Mouse (Mus musculus) forebrain, embryonic 10.5 days (tissue): ENCODE data around the gene Nf1. TPM values are rescaled to one million over a fixed set of nuclear protein-coding genes. Genes with fewer than 3 reads are reported as not detected.
A peak's percentile ranks its signal among the peaks of the same experiment; 100 is the strongest.
"Not testable (repeated sequence)": the region's sequence is repeated elsewhere in the genome, so short reads cannot be mapped to it uniquely, and the experiment has no call there.

Experiments used
- DNase-seq: peaks from one replicate; pipeline ENCODE4 v3.0.0-alpha.2; 2017; ENCODE audit warnings: low spot score; ENCODE audit errors: extremely low spot score
- H3K27ac ChIP-seq: fragments of 300-500 bp; sonication (generic); 2 replicates; pipeline ENCODE4 v1.5.1; 2016; ENCODE audit warnings: mild to moderate bottlenecking
- H3K27me3 ChIP-seq: fragments of 300-500 bp; sonication (generic); 2 replicates; pipeline ENCODE4 v1.6.1; 2016; ENCODE audit warnings: mild to moderate bottlenecking; ENCODE audit not compliant: poor library complexity, severe bottlenecking
- H3K36me3 ChIP-seq: fragments of 300-500 bp; sonication (generic); replicated peaks from 2 replicates; pipeline ENCODE4 v1.6.1; 2016; ENCODE audit warnings: mild to moderate bottlenecking, moderate library complexity
- H3K4me1 ChIP-seq: fragments of 300-500 bp; sonication (generic); 2 replicates; pipeline ENCODE4 v1.6.1; 2016
- H3K4me3 ChIP-seq: fragments of 300-500 bp; sonication (generic); 2 replicates; pipeline ENCODE4 v1.5.1; 2016; ENCODE audit warnings: mild to moderate bottlenecking, moderate library complexity
- H3K9me3 ChIP-seq: fragments of 300-500 bp; sonication (generic); 2 replicates; pipeline ENCODE4 v1.6.1; 2016; ENCODE audit warnings: mild to moderate bottlenecking, moderate library complexity
- WGBS: fragments of 180-500 bp; shearing (Covaris S2); methylation state at CpG from one replicate; pipeline ENCODE4 v1.1.7; 2016; 5-methylcytosine and 5-hydroxymethylcytosine counted together
- polyA plus RNA-seq: library from polyadenylated mRNA; unstranded; fragments of >200 nt; fragmentation: Nextera tagmentation; extraction: Ambion mirVana; gene quantifications from 2 replicates; pipeline ENCODE4 v1.2.1, GENCODE M21; 2016

Nf1 gene
- 6.0 and 7.4 TPM in 2 replicates for polyA plus RNA-seq

- WGBS: under 1% methylated on average over 48 of the region's 49 CpGs
- H3K4me3 ChIP-seq: peak within 1 kb of the TSS; percentile 93
- peaks cover 13% of the 10 kb centered on the region for H3K27me3 ChIP-seq
- H3K36me3 ChIP-seq: peaks cover 32% of the 10 kb centered on the region
- H3K9me3 ChIP-seq: peaks cover 4% of the 10 kb centered on the region; the same call in 1 of the 2 replicates
- DNase-seq: peak; percentile 97
- peak within 1 kb of the TSS; percentile 100 for H3K27ac ChIP-seq
- H3K4me1 ChIP-seq: peaks cover 28% of the 10 kb centered on the region
These were observed at the start of gene Nf1 for GRCm38 (mm10) chr11:79339234-79339807. Gene Nf1, plus strand, starts transcription at chr11:79339693.

- DNase-seq: no peak
- H3K36me3 ChIP-seq: no peaks in the 10 kb centered on the region
- H3K27ac ChIP-seq: no peak overlapping the region
- no peaks in the 10 kb centered on the region for H3K27me3 ChIP-seq
- no peaks in the 10 kb centered on the region for H3K9me3 ChIP-seq
- 54% methylated on average over 2 of the region's 2 CpGs for WGBS
- no peak overlapping the region for H3K4me3 ChIP-seq
- peaks cover 5% of the 10 kb centered on the region for H3K4me1 ChIP-seq
These were observed 49.0 kb upstream of the Nf1 start for GRCm38 (mm10) chr11:79290473-79290872.

GRCm38 (mm10) chr11:79291651-79292050, 47.8 kb upstream of the Nf1 start:
- Histone ChIP-seq H3K36me3 (no peaks in the 10 kb centered on the region), H3K27ac (no peak overlapping the region), H3K9me3 (no peaks in the 10 kb centered on the region), H3K27me3 (no peaks in the 10 kb centered on the region), H3K4me3 (no peak overlapping the region), H3K4me1 (peaks cover 5% of the 10 kb centered on the region; the same call in 1 of the 2 replicates)
- WGBS: 77% methylated on average over 5 of the region's 5 CpGs
- DNase-seq: no peak

GRCm38 (mm10) chr11:79292130-79292529, 47.4 kb upstream of the Nf1 start:
- H3K27ac ChIP-seq: no peak overlapping the region
- no peaks in the 10 kb centered on the region for H3K27me3 ChIP-seq
- peaks cover 3% of the 10 kb centered on the region; the same call in 1 of the 2 replicates for H3K4me1 ChIP-seq
- no peaks in the 10 kb centered on the region for H3K36me3 ChIP-seq
- H3K4me3 ChIP-seq: no peak overlapping the region
- no peaks in the 10 kb centered on the region for H3K9me3 ChIP-seq
- no peak for DNase-seq
- WGBS: 76% methylated on average over 3 of the region's 3 CpGs

- 88% methylated on average over 3 of the region's 3 CpGs for WGBS
- H3K4me1 ChIP-seq: no peaks in the 10 kb centered on the region
- DNase-seq: no peak
- no peaks in the 10 kb centered on the region for H3K27me3 ChIP-seq
- H3K4me3 ChIP-seq: no peak overlapping the region
- H3K27ac ChIP-seq: no peak overlapping the region
- no peaks in the 10 kb centered on the region for H3K36me3 ChIP-seq
- no peaks in the 10 kb centered on the region for H3K9me3 ChIP-seq
These were observed 46.5 kb upstream of the Nf1 start for GRCm38 (mm10) chr11:79293025-79293424.

- 76% methylated on average over 1 of the region's 1 CpGs for WGBS
- no peak for DNase-seq
- no peaks in the 10 kb centered on the region for H3K36me3 ChIP-seq
- H3K27me3 ChIP-seq: no peaks in the 10 kb centered on the region
- no peaks in the 10 kb centered on the region for H3K9me3 ChIP-seq
- H3K4me3 ChIP-seq: no peak overlapping the region
- H3K27ac ChIP-seq: no peak overlapping the region
- no peaks in the 10 kb centered on the region for H3K4me1 ChIP-seq
These were observed 45.5 kb upstream of the Nf1 start for GRCm38 (mm10) chr11:79293971-79294370.

- 44% methylated on average over 1 of the region's 1 CpGs for WGBS
- Histone ChIP-seq H3K27ac (no peak overlapping the region), H3K36me3 (no peaks in the 10 kb centered on the region), H3K27me3 (no peaks in the 10 kb centered on the region), H3K4me1 (no peaks in the 10 kb centered on the region), H3K9me3 (no peaks in the 10 kb centered on the region), H3K4me3 (no peak overlapping the region)
- peak; percentile 33 for DNase-seq
These were observed 43.3 kb upstream of the Nf1 start for GRCm38 (mm10) chr11:79296167-79296566.

- no peaks in the 10 kb centered on the region for H3K36me3 ChIP-seq
- H3K9me3 ChIP-seq: no peaks in the 10 kb centered on the region
- 94% methylated on average over 5 of the region's 5 CpGs for WGBS
- no peak for DNase-seq
- no peak within 1 kb of the TSS for H3K27ac ChIP-seq
- no peaks in the 10 kb centered on the region for H3K27me3 ChIP-seq
- no peak within 1 kb of the TSS for H3K4me3 ChIP-seq
- H3K4me1 ChIP-seq: no peaks in the 10 kb centered on the region
These were observed 42.5 kb upstream of the Nf1 start, which contains the start of gene Gm9964 for GRCm38 (mm10) chr11:79296856-79297491. Gene Gm9964, minus strand, starts transcription at chr11:79296906.

GRCm38 (mm10) chr11:79299719-79300431, 39.6 kb upstream of the Nf1 start:
- 85% methylated on average over 9 of the region's 9 CpGs for WGBS
- Histone ChIP-seq H3K27me3 (no peaks in the 10 kb centered on the region), H3K27ac (no peak overlapping the region), H3K36me3 (no peaks in the 10 kb centered on the region), H3K9me3 (no peaks in the 10 kb centered on the region), H3K4me1 (no peaks in the 10 kb centered on the region), H3K4me3 (no peak overlapping the region)
- no peak for DNase-seq

- Histone ChIP-seq H3K9me3 (no peaks in the 10 kb centered on the region), H3K4me3 (no peak overlapping the region), H3K27me3 (no peaks in the 10 kb centered on the region), H3K27ac (no peak overlapping the region), H3K36me3 (no peaks in the 10 kb centered on the region), H3K4me1 (peaks cover 24% of the 10 kb centered on the region)
- no peak for DNase-seq
- WGBS: 88% methylated on average over 6 of the region's 6 CpGs
These were observed 36.4 kb upstream of the Nf1 start for GRCm38 (mm10) chr11:79303109-79303508.

GRCm38 (mm10) chr11:79304245-79304644, 35.2 kb upstream of the Nf1 start:
- not testable (repeated sequence) for DNase-seq

GRCm38 (mm10) chr11:79305697-79306340, 33.7 kb upstream of the Nf1 start:
- Histone ChIP-seq H3K4me3 (no peak overlapping the region), H3K27ac (peak overlapping the region; percentile 88), H3K36me3 (no peaks in the 10 kb centered on the region), H3K27me3 (no peaks in the 10 kb centered on the region), H3K4me1 (peaks cover 32% of the 10 kb centered on the region), H3K9me3 (no peaks in the 10 kb centered on the region)
- 85% methylated on average over 9 of the region's 9 CpGs for WGBS
- DNase-seq: no peak

More at GRCm38 (mm10) chr11:79304245-79304644, 35.2 kb upstream of the Nf1 start:
- WGBS: 91% methylated on average over 4 of the region's 4 CpGs
- H3K9me3 ChIP-seq, H3K4me3 ChIP-seq, H3K27me3 ChIP-seq, H3K36me3 ChIP-seq: not testable (repeated sequence)
- Histone ChIP-seq H3K4me1 (peaks cover 32% of the 10 kb centered on the region), H3K27ac (peak overlapping the region; percentile 51; the same call in 1 of the 2 replicates)
